ENCODE assay signal across 8 mouse cellular contexts in the genomic region with DNA sequence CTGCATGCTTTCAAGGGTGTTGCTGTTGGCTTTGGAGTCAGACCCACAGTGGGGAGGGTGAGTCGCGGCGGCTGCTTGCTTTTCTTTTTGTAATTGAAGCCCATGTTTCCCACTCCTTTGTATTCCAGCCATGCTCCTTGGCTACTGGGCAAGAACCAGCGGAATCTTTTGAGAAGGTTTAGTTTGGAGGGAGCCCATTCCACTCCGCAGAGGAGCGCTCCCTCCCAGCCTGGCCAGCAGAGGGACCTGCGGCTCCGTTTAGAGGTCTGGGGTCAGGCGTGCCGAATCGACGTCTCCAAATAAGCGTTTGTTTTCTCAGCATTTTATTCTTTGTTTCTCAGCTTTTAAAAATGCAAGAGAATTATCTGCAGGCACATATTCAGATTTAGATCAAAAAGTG.
DNase-seq lines count a peak whose midpoint lies in the region; ATAC-seq and TF ChIP-seq lines count a peak whose summit lies in the region.

No protein-coding gene starts in this region.

- H3K4me3 ChIP-seq in intestine, postnatal 0 days (ENCODE audit: low read depth, low read length), result peak overlapping the region; percentile 32
- H3K4me3 ChIP-seq in limb, embryonic 12.5 days (replicated peaks), result peak overlapping the region; percentile 27
- peak overlapping the region; percentile 27 for H3K4me3 ChIP-seq in midbrain, embryonic 14.5 days (replicated peaks; ENCODE audit: low read depth, low read length)

- no peaks in the 10 kb centered on the region for H3K27me3 ChIP-seq in intestine, postnatal 0 days (replicated peaks; ENCODE audit: control insufficient read depth, insufficient read depth, low read length)
- H3K27me3 ChIP-seq in limb, embryonic 12.5 days, result peaks cover 12% of the 10 kb centered on the region; the same call in 1 of the 2 replicates
- peaks cover 3% of the 10 kb centered on the region; the same call in 1 of the 2 replicates for H3K27me3 ChIP-seq in midbrain, embryonic 14.5 days (ENCODE audit: control insufficient read depth, insufficient read depth, low read length)

- H3K4me1 ChIP-seq in intestine, postnatal 0 days (replicated peaks; ENCODE audit: control insufficient read depth, insufficient read depth, low read length), result no peaks in the 10 kb centered on the region
- peaks cover 16% of the 10 kb centered on the region for H3K4me1 ChIP-seq in limb, embryonic 12.5 days (replicated peaks)
- H3K4me1 ChIP-seq in midbrain, embryonic 14.5 days (ENCODE audit: control insufficient read depth, insufficient read depth, low read length), result peaks cover 6% of the 10 kb centered on the region; the same call in 1 of the 2 replicates

- 6% methylated on average over 13 of the region's 13 CpGs for WGBS in intestine, postnatal 0 days
- 6% methylated on average over 13 of the region's 13 CpGs for WGBS in limb, embryonic 12.5 days
- 3% methylated on average over 13 of the region's 13 CpGs for WGBS in midbrain, embryonic 14.5 days

- H3K4me2 ChIP-seq in intestine, postnatal 0 days (replicated peaks; ENCODE audit: low read depth), result peak overlapping the region; percentile 62
- peak overlapping the region; percentile 60 for H3K4me2 ChIP-seq in limb, embryonic 12.5 days
- peak overlapping the region; percentile 65 for H3K4me2 ChIP-seq in midbrain, embryonic 14.5 days (ENCODE audit: low read length)

- H3K9me3 ChIP-seq in intestine, postnatal 0 days (ENCODE audit: control insufficient read depth), result no peaks in the 10 kb centered on the region
- H3K9me3 ChIP-seq in limb, embryonic 12.5 days, result no peaks in the 10 kb centered on the region
- H3K9me3 ChIP-seq in midbrain, embryonic 14.5 days (ENCODE audit: control insufficient read depth, low read length), result no peaks in the 10 kb centered on the region

- TF ChIP-seq CTCF in intestine, postnatal 0 days (IDR thresholded peaks at IDR 0.05; ENCODE audit: low read depth), result peak; percentile 80

- DNase-seq in cerebellum, adult 8-10 months, result no peak
- peak; percentile 82 for DNase-seq in cerebellum, postnatal 10 days
- peak; percentile 36 to 54 for DNase-seq in frontal cortex, postnatal 10 days (ENCODE audit: low spot score in 2 of 2)
- peak; percentile 83 for DNase-seq in midbrain, embryonic 14.5 days
- DNase-seq in testis, postnatal 10 days (ENCODE audit: low spot score), result peak; percentile 75

- peak; percentile 65; the same call in 1 of the 2 replicates for ATAC-seq in cerebellum, adult (ENCODE audit: insufficient number of reproducible peaks, low FRiP score, low TSS enrichment)
- ATAC-seq in intestine, postnatal 0 days, result no peak
- no peak for ATAC-seq in limb, embryonic 12.5 days (ENCODE audit: insufficient number of reproducible peaks, insufficient read depth, low FRiP score, low TSS enrichment, low read depth)
- peak; percentile 77 for ATAC-seq in midbrain, embryonic 14.5 days (ENCODE audit: low FRiP score, low TSS enrichment)

- no peak overlapping the region for H3K27ac ChIP-seq in intestine, postnatal 0 days (ENCODE audit: low read depth, low read length)
- no peak overlapping the region for H3K27ac ChIP-seq in limb, embryonic 12.5 days
- H3K27ac ChIP-seq in midbrain, embryonic 14.5 days (replicated peaks; ENCODE audit: low read depth, low read length), result no peak overlapping the region

- H3K9ac ChIP-seq in intestine, postnatal 0 days (ENCODE audit: low read depth, low read length), result no peak overlapping the region
- 0 out of 2 replicates have a peak overlapping the region, but pooled peaks have one; percentile 23 for H3K9ac ChIP-seq in limb, embryonic 12.5 days (replicated peaks)
- H3K9ac ChIP-seq in midbrain, embryonic 14.5 days (replicated peaks; ENCODE audit: low read length), result no peak overlapping the region; the same call in 1 of the 2 replicates

- no peaks in the 10 kb centered on the region for H3K36me3 ChIP-seq in intestine, postnatal 0 days (ENCODE audit: control insufficient read depth, insufficient read depth)
- H3K36me3 ChIP-seq in limb, embryonic 12.5 days, result no peaks in the 10 kb centered on the region
- H3K36me3 ChIP-seq in midbrain, embryonic 14.5 days (ENCODE audit: control insufficient read depth, insufficient read depth, low read length), result no peaks in the 10 kb centered on the region

Comparison
In these comparisons a context has a peak if more than half of its experiments do, and no peak if none do; other contexts are left out.
1. ATAC-seq: peak in cerebellum, adult (single experiment) and midbrain, embryonic 14.5 days (single experiment); none in intestine, postnatal 0 days (single experiment) and limb, embryonic 12.5 days (single experiment).
2. Peak in every context shown above with its lines, with median percentiles within 50 percentile points of each other: H3K4me2 ChIP-seq and H3K4me3 ChIP-seq.